Mouse (Mus musculus): ENCODE measurements around the gene Fastk. TPM values are rescaled to one million over a fixed set of nuclear protein-coding genes. Genes with fewer than 3 reads are reported as not detected.

The Fastk gene
- 157 and 181 TPM in 2 replicates for polyA plus RNA-seq (2014; fragmentation: Nextera tagmentation; extraction: Ambion mirVana)

DNA sequence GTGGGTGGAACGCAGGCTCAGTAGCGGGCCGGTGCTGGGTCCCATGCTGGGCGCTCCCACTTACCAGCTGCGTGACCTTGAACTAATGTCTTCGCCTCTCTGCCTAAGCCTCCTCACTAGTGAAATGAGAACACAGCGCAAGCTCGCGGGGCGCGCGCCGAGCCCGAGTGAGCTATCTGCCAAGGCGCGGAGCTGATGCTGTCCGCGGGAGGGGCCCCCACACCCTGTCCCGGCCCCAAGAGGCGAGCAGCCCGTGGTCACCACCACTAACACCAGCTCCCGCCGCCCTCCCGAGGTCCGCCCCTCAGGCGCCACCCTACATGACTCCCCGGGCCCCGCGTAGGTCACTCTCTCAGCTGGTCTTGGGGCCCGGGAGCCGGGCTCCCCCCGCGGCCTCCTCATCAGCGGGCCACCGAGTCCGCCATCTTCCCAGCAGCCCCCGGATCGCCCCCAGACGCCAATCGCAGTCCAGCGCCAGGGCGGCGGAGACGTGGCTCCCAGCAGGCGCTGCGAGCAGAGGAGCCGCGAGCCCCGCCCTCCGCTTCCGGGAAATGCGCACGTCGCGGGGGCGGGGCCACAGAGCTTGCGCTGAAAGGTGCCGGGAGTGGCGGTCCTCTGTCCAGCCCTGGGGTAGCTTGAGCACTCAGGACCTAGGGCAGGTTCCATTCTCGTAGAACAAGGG lies at the start of gene Fastk:
TSS of gene Fastk (minus strand) at position 542 of the 682 bp plus-strand sequence.
- H3K36me3 ChIP-seq (ENCODE audit: control insufficient read depth, insufficient read depth, low read length): peaks cover 44% of the 10 kb centered on the region
- no peaks in the 10 kb centered on the region for H3K27me3 ChIP-seq (ENCODE audit: control insufficient read depth, insufficient read depth, low read length)
- no peaks in the 10 kb centered on the region for H3K9me3 ChIP-seq (ENCODE audit: control insufficient read depth, low read length)
- H3K4me3 ChIP-seq (ENCODE audit: control insufficient read depth in 1 of 2, insufficient read depth in 1 of 2, low read depth in 1 of 2, low read length in 2 of 2): peak within 1 kb of the TSS; percentile 61 to 77
- peak within 1 kb of the TSS; percentile 79 for H3K4me2 ChIP-seq (ENCODE audit: low read length)
- under 1% methylated on average over 60 of the region's 60 CpGs for WGBS
- H3K27ac ChIP-seq (replicated peaks in 1 of 2; ENCODE audit: control insufficient read depth in 1 of 2, insufficient read depth in 1 of 2, low read depth in 2 of 2, low read length in 2 of 2): peak within 1 kb of the TSS; percentile 75 to 94
- peak; percentile 82 for ATAC-seq (ENCODE audit: insufficient number of reproducible peaks, insufficient read depth, low FRiP score, low read depth)
- H3K4me1 ChIP-seq (ENCODE audit: control insufficient read depth in 2 of 2, insufficient read depth in 2 of 2, low read length in 2 of 2): peaks cover 13 to 22% of the 10 kb centered on the region in 2 experiments; a peak in 3 of 4 replicates
- H3K9ac ChIP-seq (ENCODE audit: low read length): peak within 1 kb of the TSS; percentile 94

DNA sequence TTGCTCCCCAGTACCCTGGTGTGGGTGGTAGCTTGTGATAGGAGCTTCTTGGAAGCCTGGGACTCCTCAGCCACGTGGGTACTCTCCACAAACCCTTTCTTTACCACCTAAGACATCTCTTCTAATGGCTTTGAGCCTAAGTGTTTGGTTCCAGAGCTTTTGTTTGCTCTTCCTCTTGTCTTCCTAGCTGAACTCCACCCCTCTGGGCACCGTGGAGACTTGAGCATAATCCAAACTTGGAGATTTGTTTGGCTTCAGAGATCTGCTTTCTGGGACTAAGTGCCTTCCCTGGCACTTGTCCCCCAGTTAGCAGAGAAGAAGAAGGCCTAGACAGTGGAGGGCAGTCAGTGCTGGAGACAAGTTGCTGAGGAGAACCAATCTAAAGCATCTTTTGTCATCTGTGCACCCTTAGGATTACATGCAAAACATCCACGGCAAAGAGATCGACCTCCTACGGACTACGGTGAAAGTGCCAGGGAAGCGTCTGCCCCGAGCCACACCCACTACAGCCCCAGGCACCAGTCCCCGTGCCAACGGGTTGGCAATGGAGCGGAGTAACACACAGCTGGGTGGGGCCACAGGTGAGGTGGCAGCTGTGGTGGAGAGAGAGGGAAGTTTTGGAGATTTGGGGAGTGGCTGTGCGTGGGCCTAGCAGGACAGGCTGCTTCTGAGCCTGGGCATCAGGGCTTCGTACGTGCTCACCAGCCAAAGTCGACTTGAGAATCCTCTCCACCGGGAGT lies 47.6 kb upstream of the Fastk start:
- WGBS: 87% methylated on average over 16 of the region's 16 CpGs
- Histone ChIP-seq H3K9me3 (ENCODE audit: control insufficient read depth, low read length) (no peaks in the 10 kb centered on the region), H3K4me3 (ENCODE audit: control insufficient read depth in 1 of 2, insufficient read depth in 1 of 2, low read depth in 1 of 2, low read length in 2 of 2) (no peak overlapping the region), H3K9ac (ENCODE audit: low read length) (no peak overlapping the region), H3K4me2 (ENCODE audit: low read length) (no peak overlapping the region), H3K4me1 (ENCODE audit: control insufficient read depth in 2 of 2, insufficient read depth in 2 of 2, low read length in 2 of 2) (no peaks in the 10 kb centered on the region), H3K27ac (replicated peaks in 1 of 2; ENCODE audit: control insufficient read depth in 1 of 2, insufficient read depth in 1 of 2, low read depth in 2 of 2, low read length in 2 of 2) (no peak overlapping the region), H3K27me3 (ENCODE audit: control insufficient read depth, insufficient read depth, low read length) (no peaks in the 10 kb centered on the region), H3K36me3 (ENCODE audit: control insufficient read depth, insufficient read depth, low read length) (peaks cover 98% of the 10 kb centered on the region)
- ATAC-seq (ENCODE audit: insufficient number of reproducible peaks, insufficient read depth, low FRiP score, low read depth): no peak

DNA sequence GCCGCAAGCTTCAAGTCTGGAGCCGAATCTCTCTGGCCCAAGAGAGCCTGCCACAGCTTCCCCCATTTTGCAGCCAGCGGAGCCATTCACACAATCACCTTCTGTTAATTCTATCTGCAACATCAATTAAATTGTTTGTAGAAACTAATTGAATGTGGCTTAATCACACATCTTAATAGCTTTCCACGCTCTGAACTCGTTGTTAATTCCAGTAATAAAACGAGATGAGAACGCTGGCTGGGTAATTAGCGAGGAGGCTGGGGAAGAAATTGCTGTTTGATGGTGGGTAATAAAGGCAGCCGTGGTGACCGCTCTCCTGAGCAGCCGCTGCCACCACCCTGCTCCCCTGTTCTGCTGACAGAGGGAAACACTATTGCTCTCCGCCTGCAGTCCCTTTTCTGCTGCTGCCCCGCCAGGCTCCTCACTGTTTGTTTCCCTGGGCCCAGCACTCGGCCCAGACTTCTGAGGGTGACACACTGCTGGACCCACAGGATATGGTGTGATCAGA lies 45.4 kb upstream of the Fastk start:
- Histone ChIP-seq H3K36me3 (ENCODE audit: control insufficient read depth, insufficient read depth, low read length) (peaks cover 89% of the 10 kb centered on the region), H3K27ac (replicated peaks in 1 of 2; ENCODE audit: control insufficient read depth in 1 of 2, insufficient read depth in 1 of 2, low read depth in 2 of 2, low read length in 2 of 2) (no peak overlapping the region), H3K4me3 (ENCODE audit: control insufficient read depth in 1 of 2, insufficient read depth in 1 of 2, low read depth in 1 of 2, low read length in 2 of 2) (no peak overlapping the region), H3K4me1 (ENCODE audit: control insufficient read depth in 2 of 2, insufficient read depth in 2 of 2, low read length in 2 of 2) (no peaks in the 10 kb centered on the region; a peak in 1 of 4 replicates), H3K9me3 (ENCODE audit: control insufficient read depth, low read length) (no peaks in the 10 kb centered on the region), H3K4me2 (ENCODE audit: low read length) (no peak overlapping the region), H3K27me3 (ENCODE audit: control insufficient read depth, insufficient read depth, low read length) (no peaks in the 10 kb centered on the region), H3K9ac (ENCODE audit: low read length) (no peak overlapping the region)
- 87% methylated on average over 14 of the region's 14 CpGs for WGBS
- no peak for ATAC-seq (ENCODE audit: insufficient number of reproducible peaks, insufficient read depth, low FRiP score, low read depth)

DNA sequence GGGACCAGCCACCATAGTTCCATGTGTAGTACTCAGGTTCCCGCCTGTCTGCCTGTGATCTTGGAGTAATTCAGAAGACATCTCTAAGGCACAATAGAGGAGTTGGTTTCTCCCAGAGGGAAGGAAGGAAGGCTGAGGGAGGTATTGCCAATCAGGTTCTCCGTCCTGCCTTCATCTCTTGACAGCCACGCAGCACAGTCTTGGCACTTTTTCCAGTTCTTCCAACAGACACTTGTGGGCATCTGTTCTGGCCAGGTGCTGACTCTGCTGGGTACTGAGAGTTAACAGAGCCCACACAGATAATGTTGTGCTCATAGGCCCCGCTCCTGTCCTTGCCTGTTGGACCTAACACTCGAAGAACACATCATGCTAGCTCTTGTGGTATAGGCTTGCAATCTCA lies 41.7 kb upstream of the Fastk start:
- WGBS: 84% methylated on average over 5 of the region's 5 CpGs
- Histone ChIP-seq H3K4me3 (ENCODE audit: control insufficient read depth in 1 of 2, insufficient read depth in 1 of 2, low read depth in 1 of 2, low read length in 2 of 2) (no peak overlapping the region), H3K9me3 (ENCODE audit: control insufficient read depth, low read length) (no peaks in the 10 kb centered on the region), H3K27me3 (ENCODE audit: control insufficient read depth, insufficient read depth, low read length) (peaks cover 6% of the 10 kb centered on the region; the same call in 1 of the 2 replicates), H3K36me3 (ENCODE audit: control insufficient read depth, insufficient read depth, low read length) (peaks cover 80% of the 10 kb centered on the region), H3K27ac (replicated peaks in 1 of 2; ENCODE audit: control insufficient read depth in 1 of 2, insufficient read depth in 1 of 2, low read depth in 2 of 2, low read length in 2 of 2) (no peak overlapping the region), H3K9ac (ENCODE audit: low read length) (no peak overlapping the region), H3K4me1 (ENCODE audit: control insufficient read depth in 2 of 2, insufficient read depth in 2 of 2, low read length in 2 of 2) (peaks cover 0 to 2% of the 10 kb centered on the region in 2 experiments; a peak in 2 of 4 replicates), H3K4me2 (ENCODE audit: low read length) (no peak overlapping the region)
- no peak for ATAC-seq (ENCODE audit: insufficient number of reproducible peaks, insufficient read depth, low FRiP score, low read depth)

DNA sequence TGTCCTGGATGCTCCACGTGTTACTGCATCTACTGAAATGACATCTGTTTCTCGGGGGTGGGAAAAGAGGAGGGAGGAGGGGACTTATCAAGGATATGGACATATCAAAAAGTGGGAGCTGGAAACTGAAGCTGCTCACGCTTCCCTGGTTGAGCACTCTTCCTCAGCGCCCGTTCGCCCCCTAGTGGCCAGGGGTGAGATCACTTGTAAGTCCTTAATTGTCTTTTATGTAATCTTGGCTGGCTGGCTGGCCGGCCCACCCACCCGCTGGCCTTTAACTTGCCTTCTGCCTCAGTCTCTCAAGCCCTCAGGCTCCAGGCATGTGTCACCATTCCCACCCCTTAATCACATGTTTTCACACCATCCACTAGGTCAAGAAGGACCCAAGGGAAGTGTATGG lies 41.0 kb upstream of the Fastk start:
- Histone ChIP-seq H3K4me3 (ENCODE audit: control insufficient read depth in 1 of 2, insufficient read depth in 1 of 2, low read depth in 1 of 2, low read length in 2 of 2) (no peak overlapping the region), H3K4me1 (ENCODE audit: control insufficient read depth in 2 of 2, insufficient read depth in 2 of 2, low read length in 2 of 2) (peaks cover 0 to 2% of the 10 kb centered on the region in 2 experiments; a peak in 2 of 4 replicates), H3K27me3 (ENCODE audit: control insufficient read depth, insufficient read depth, low read length) (peaks cover 6% of the 10 kb centered on the region; the same call in 1 of the 2 replicates), H3K36me3 (ENCODE audit: control insufficient read depth, insufficient read depth, low read length) (peaks cover 79% of the 10 kb centered on the region), H3K27ac (replicated peaks in 1 of 2; ENCODE audit: control insufficient read depth in 1 of 2, insufficient read depth in 1 of 2, low read depth in 2 of 2, low read length in 2 of 2) (no peak overlapping the region), H3K9me3 (ENCODE audit: control insufficient read depth, low read length) (no peaks in the 10 kb centered on the region), H3K4me2 (ENCODE audit: low read length) (no peak overlapping the region), H3K9ac (ENCODE audit: low read length) (no peak overlapping the region)
- ATAC-seq (ENCODE audit: insufficient number of reproducible peaks, insufficient read depth, low FRiP score, low read depth): no peak
- 5% methylated on average over 8 of the region's 8 CpGs for WGBS

DNA sequence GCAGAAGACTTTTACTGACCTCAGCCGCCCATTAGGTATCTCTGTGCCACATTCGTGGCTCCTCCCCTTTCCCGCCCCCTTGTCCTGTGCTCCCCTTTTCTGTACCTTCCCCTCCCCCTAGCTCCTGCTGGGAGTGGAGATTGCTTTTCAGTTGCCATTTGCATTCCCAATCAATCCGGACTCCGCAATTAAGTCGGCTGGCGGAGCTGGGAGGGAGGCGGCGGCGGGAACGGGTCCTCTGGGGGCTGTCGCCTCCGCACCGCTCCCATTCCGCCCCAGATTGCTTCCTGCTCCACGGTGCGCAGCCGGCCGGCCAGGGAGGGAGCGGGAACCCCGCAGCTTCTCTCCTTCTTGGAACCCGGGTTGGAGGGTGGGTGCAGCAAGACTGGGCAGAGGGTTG lies 39.9 kb upstream of the Fastk start:
- no peaks in the 10 kb centered on the region for H3K9me3 ChIP-seq (ENCODE audit: control insufficient read depth, low read length)
- peak overlapping the region; percentile 40 for H3K4me2 ChIP-seq (ENCODE audit: low read length)
- H3K27me3 ChIP-seq (ENCODE audit: control insufficient read depth, insufficient read depth, low read length): peaks cover 6% of the 10 kb centered on the region; the same call in 1 of the 2 replicates
- H3K4me3 ChIP-seq (ENCODE audit: control insufficient read depth in 1 of 2, insufficient read depth in 1 of 2, low read depth in 1 of 2, low read length in 2 of 2): no peak overlapping the region
- 38% methylated on average over 22 of the region's 22 CpGs for WGBS
- 0 out of 2 replicates have a peak overlapping the region, but pooled peaks have one; percentile 28 for H3K9ac ChIP-seq (ENCODE audit: low read length)
- H3K27ac ChIP-seq (replicated peaks in 1 of 2; ENCODE audit: control insufficient read depth in 1 of 2, insufficient read depth in 1 of 2, low read depth in 2 of 2, low read length in 2 of 2): no peak overlapping the region
- peaks cover 0 to 2% of the 10 kb centered on the region in 2 experiments; a peak in 2 of 4 replicates for H3K4me1 ChIP-seq (ENCODE audit: control insufficient read depth in 2 of 2, insufficient read depth in 2 of 2, low read length in 2 of 2)
- no peak for ATAC-seq (ENCODE audit: insufficient number of reproducible peaks, insufficient read depth, low FRiP score, low read depth)
- H3K36me3 ChIP-seq (ENCODE audit: control insufficient read depth, insufficient read depth, low read length): peaks cover 79% of the 10 kb centered on the region

DNA sequence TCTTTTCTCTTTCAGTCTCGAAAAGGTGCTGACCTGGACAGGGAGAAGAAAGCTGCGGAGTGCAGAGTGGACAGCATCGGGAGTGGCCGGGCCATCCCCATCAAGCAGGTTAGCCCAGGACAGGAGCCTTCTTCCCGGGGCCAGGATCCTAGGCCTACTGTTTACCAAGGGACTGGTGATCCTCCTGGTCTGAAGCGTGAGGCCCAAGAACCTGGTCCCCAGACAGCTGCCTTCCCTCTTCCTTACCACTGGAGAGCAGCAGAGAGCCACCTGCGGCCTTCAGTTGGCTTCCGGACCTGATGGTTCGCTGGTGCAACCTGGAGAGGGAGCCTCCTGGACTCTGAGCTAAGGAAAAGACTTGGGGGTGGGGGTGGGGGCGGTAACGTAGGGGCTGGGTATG lies 38.2 kb upstream of the Fastk start:
- Histone ChIP-seq H3K4me1 (ENCODE audit: control insufficient read depth in 2 of 2, insufficient read depth in 2 of 2, low read length in 2 of 2) (peaks cover 0 to 2% of the 10 kb centered on the region in 2 experiments; a peak in 2 of 4 replicates), H3K27ac (replicated peaks in 1 of 2; ENCODE audit: control insufficient read depth in 1 of 2, insufficient read depth in 1 of 2, low read depth in 2 of 2, low read length in 2 of 2) (no peak overlapping the region), H3K4me2 (ENCODE audit: low read length) (no peak overlapping the region), H3K36me3 (ENCODE audit: control insufficient read depth, insufficient read depth, low read length) (peaks cover 79% of the 10 kb centered on the region), H3K9ac (ENCODE audit: low read length) (no peak overlapping the region), H3K4me3 (ENCODE audit: control insufficient read depth in 1 of 2, insufficient read depth in 1 of 2, low read depth in 1 of 2, low read length in 2 of 2) (no peak overlapping the region), H3K9me3 (ENCODE audit: control insufficient read depth, low read length) (no peaks in the 10 kb centered on the region), H3K27me3 (ENCODE audit: control insufficient read depth, insufficient read depth, low read length) (peaks cover 6% of the 10 kb centered on the region; the same call in 1 of the 2 replicates)
- WGBS: 32% methylated on average over 11 of the region's 11 CpGs
- no peak; the same call in 1 of the 2 replicates for ATAC-seq (ENCODE audit: insufficient number of reproducible peaks, insufficient read depth, low FRiP score, low read depth)
